Mouse (Mus musculus): Measurements from ENCODE around the gene Cfd. TPM values are rescaled to one million over a fixed set of nuclear protein-coding genes. Genes with fewer than 3 reads are reported as not detected.

Cfd gene
- not detected in 2 replicates for polyA plus RNA-seq (2014; fragmentation: Nextera tagmentation; extraction: Ambion mirVana)

GRCm38 (mm10) chr10:79890670-79891069 lies at the start of gene Cfd:
TSS of gene Cfd (plus strand) at chr10:79890853.
- Histone ChIP-seq H3K27ac (ENCODE audit: low read depth, low read length) (no peak within 1 kb of the TSS), H3K4me1 (ENCODE audit: control insufficient read depth, insufficient read depth, low read length) (no peaks in the 10 kb centered on the region), H3K27me3 (ENCODE audit: control insufficient read depth, insufficient read depth, low read length) (no peaks in the 10 kb centered on the region), H3K36me3 (ENCODE audit: control insufficient read depth, insufficient read depth, low read length) (peaks cover 7% of the 10 kb centered on the region; the same call in 1 of the 2 replicates), H3K4me3 (ENCODE audit: low read depth, low read length) (no peak within 1 kb of the TSS), H3K9ac (replicated peaks; ENCODE audit: low read depth, low read length) (no peak within 1 kb of the TSS), H3K4me2 (ENCODE audit: low read depth, low read length) (no peak within 1 kb of the TSS), H3K9me3 (ENCODE audit: control insufficient read depth, low read length) (no peaks in the 10 kb centered on the region)
- 37% methylated on average over 5 of the region's 5 CpGs for WGBS
- no peak for ATAC-seq (ENCODE audit: low read depth)

GRCm38 (mm10) chr10:79842322-79842721 lies 48.3 kb upstream of the Cfd start:
- no peak overlapping the region for H3K4me3 ChIP-seq (ENCODE audit: low read depth, low read length)
- peaks cover 15% of the 10 kb centered on the region for H3K4me1 ChIP-seq (ENCODE audit: control insufficient read depth, insufficient read depth, low read length)
- no peak for ATAC-seq (ENCODE audit: low read depth)
- no peaks in the 10 kb centered on the region for H3K27me3 ChIP-seq (ENCODE audit: control insufficient read depth, insufficient read depth, low read length)
- no peak overlapping the region for H3K4me2 ChIP-seq (ENCODE audit: low read depth, low read length)
- H3K36me3 ChIP-seq (ENCODE audit: control insufficient read depth, insufficient read depth, low read length): no peaks in the 10 kb centered on the region
- 67% methylated on average over 3 of the region's 3 CpGs for WGBS
- no peak overlapping the region for H3K27ac ChIP-seq (ENCODE audit: low read depth, low read length)
- H3K9me3 ChIP-seq (ENCODE audit: control insufficient read depth, low read length): no peaks in the 10 kb centered on the region
- 0 out of 2 replicates have a peak overlapping the region, but pooled peaks have one; percentile 4 for H3K9ac ChIP-seq (replicated peaks; ENCODE audit: low read depth, low read length)

- H3K9ac ChIP-seq (replicated peaks; ENCODE audit: low read depth, low read length): no peak overlapping the region
- no peak overlapping the region for H3K27ac ChIP-seq (ENCODE audit: low read depth, low read length)
- WGBS: 57% methylated on average over 6 of the region's 6 CpGs
- H3K36me3 ChIP-seq (ENCODE audit: control insufficient read depth, insufficient read depth, low read length): no peaks in the 10 kb centered on the region
- no peak overlapping the region for H3K4me3 ChIP-seq (ENCODE audit: low read depth, low read length)
- H3K4me2 ChIP-seq (ENCODE audit: low read depth, low read length): no peak overlapping the region
- ATAC-seq (ENCODE audit: low read depth): no peak
- no peaks in the 10 kb centered on the region for H3K9me3 ChIP-seq (ENCODE audit: control insufficient read depth, low read length)
- peaks cover 15% of the 10 kb centered on the region for H3K4me1 ChIP-seq (ENCODE audit: control insufficient read depth, insufficient read depth, low read length)
- H3K27me3 ChIP-seq (ENCODE audit: control insufficient read depth, insufficient read depth, low read length): no peaks in the 10 kb centered on the region
Measured at GRCm38 (mm10) chr10:79843476-79843875, 47.2 kb upstream of the Cfd start.

- peaks cover 10% of the 10 kb centered on the region for H3K4me1 ChIP-seq (ENCODE audit: control insufficient read depth, insufficient read depth, low read length)
- H3K4me3 ChIP-seq (ENCODE audit: low read depth, low read length): no peak overlapping the region
- no peak overlapping the region for H3K9ac ChIP-seq (replicated peaks; ENCODE audit: low read depth, low read length)
- no peak overlapping the region for H3K27ac ChIP-seq (ENCODE audit: low read depth, low read length)
- no peak overlapping the region for H3K4me2 ChIP-seq (ENCODE audit: low read depth, low read length)
- ATAC-seq (ENCODE audit: low read depth): no peak
- no peaks in the 10 kb centered on the region for H3K27me3 ChIP-seq (ENCODE audit: control insufficient read depth, insufficient read depth, low read length)
- WGBS: 51% methylated on average over 5 of the region's 5 CpGs
- H3K9me3 ChIP-seq (ENCODE audit: control insufficient read depth, low read length): no peaks in the 10 kb centered on the region
- no peaks in the 10 kb centered on the region for H3K36me3 ChIP-seq (ENCODE audit: control insufficient read depth, insufficient read depth, low read length)
Measured at GRCm38 (mm10) chr10:79846553-79846952, 44.1 kb upstream of the Cfd start.

GRCm38 (mm10) chr10:79849941-79850628 lies 40.6 kb upstream of the Cfd start:
- Histone ChIP-seq H3K4me1 (ENCODE audit: control insufficient read depth, insufficient read depth, low read length) (peaks cover 21% of the 10 kb centered on the region), H3K27me3 (ENCODE audit: control insufficient read depth, insufficient read depth, low read length) (no peaks in the 10 kb centered on the region), H3K4me2 (ENCODE audit: low read depth, low read length) (no peak overlapping the region), H3K9me3 (ENCODE audit: control insufficient read depth, low read length) (no peaks in the 10 kb centered on the region), H3K4me3 (ENCODE audit: low read depth, low read length) (no peak overlapping the region), H3K36me3 (ENCODE audit: control insufficient read depth, insufficient read depth, low read length) (no peaks in the 10 kb centered on the region), H3K27ac (ENCODE audit: low read depth, low read length) (no peak overlapping the region), H3K9ac (replicated peaks; ENCODE audit: low read depth, low read length) (no peak overlapping the region)
- no peak for ATAC-seq (ENCODE audit: low read depth)
- 87% methylated on average over 8 of the region's 8 CpGs for WGBS

GRCm38 (mm10) chr10:79851653-79852052 lies 39.0 kb upstream of the Cfd start:
- Histone ChIP-seq H3K4me2 (ENCODE audit: low read depth, low read length) (peak overlapping the region; percentile 95; the same call in 1 of the 2 replicates), H3K9ac (replicated peaks; ENCODE audit: low read depth, low read length) (no peak overlapping the region), H3K27ac (ENCODE audit: low read depth, low read length) (peak overlapping the region; percentile 99), H3K27me3 (ENCODE audit: control insufficient read depth, insufficient read depth, low read length) (no peaks in the 10 kb centered on the region), H3K4me1 (ENCODE audit: control insufficient read depth, insufficient read depth, low read length) (peaks cover 33% of the 10 kb centered on the region), H3K9me3 (ENCODE audit: control insufficient read depth, low read length) (no peaks in the 10 kb centered on the region), H3K4me3 (ENCODE audit: low read depth, low read length) (no peak overlapping the region), H3K36me3 (ENCODE audit: control insufficient read depth, insufficient read depth, low read length) (peaks cover 1% of the 10 kb centered on the region; the same call in 1 of the 2 replicates)
- WGBS: 68% methylated on average over 3 of the region's 3 CpGs
- ATAC-seq (ENCODE audit: low read depth): no peak

- H3K4me3 ChIP-seq (ENCODE audit: low read depth, low read length): no peak overlapping the region
- no peak for ATAC-seq (ENCODE audit: low read depth)
- peaks cover 3% of the 10 kb centered on the region; the same call in 1 of the 2 replicates for H3K36me3 ChIP-seq (ENCODE audit: control insufficient read depth, insufficient read depth, low read length)
- no peaks in the 10 kb centered on the region for H3K9me3 ChIP-seq (ENCODE audit: control insufficient read depth, low read length)
- peaks cover 39% of the 10 kb centered on the region for H3K4me1 ChIP-seq (ENCODE audit: control insufficient read depth, insufficient read depth, low read length)
- peak overlapping the region; percentile 95 for H3K4me2 ChIP-seq (ENCODE audit: low read depth, low read length)
- 54% methylated on average over 9 of the region's 9 CpGs for WGBS
- peak overlapping the region; percentile 99 for H3K27ac ChIP-seq (ENCODE audit: low read depth, low read length)
- peak overlapping the region; percentile 64 for H3K9ac ChIP-seq (replicated peaks; ENCODE audit: low read depth, low read length)
- no peaks in the 10 kb centered on the region for H3K27me3 ChIP-seq (ENCODE audit: control insufficient read depth, insufficient read depth, low read length)
Measured at GRCm38 (mm10) chr10:79852107-79852789, 38.4 kb upstream of the Cfd start.

- Histone ChIP-seq H3K27ac (ENCODE audit: low read depth, low read length) (peak overlapping the region; percentile 99), H3K4me2 (ENCODE audit: low read depth, low read length) (peak overlapping the region; percentile 95), H3K27me3 (ENCODE audit: control insufficient read depth, insufficient read depth, low read length) (no peaks in the 10 kb centered on the region), H3K9me3 (ENCODE audit: control insufficient read depth, low read length) (no peaks in the 10 kb centered on the region), H3K4me3 (ENCODE audit: low read depth, low read length) (peak overlapping the region; percentile 97), H3K9ac (replicated peaks; ENCODE audit: low read depth, low read length) (peak overlapping the region; percentile 64), H3K4me1 (ENCODE audit: control insufficient read depth, insufficient read depth, low read length) (peaks cover 45% of the 10 kb centered on the region), H3K36me3 (ENCODE audit: control insufficient read depth, insufficient read depth, low read length) (peaks cover 4% of the 10 kb centered on the region; the same call in 1 of the 2 replicates)
- no peak for ATAC-seq (ENCODE audit: low read depth)
- 22% methylated on average over 8 of the region's 8 CpGs for WGBS
Measured at GRCm38 (mm10) chr10:79852827-79853226, 37.8 kb upstream of the Cfd start.

- peak overlapping the region; percentile 64 for H3K9ac ChIP-seq (replicated peaks; ENCODE audit: low read depth, low read length)
- H3K4me3 ChIP-seq (ENCODE audit: low read depth, low read length): peak overlapping the region; percentile 97
- H3K36me3 ChIP-seq (ENCODE audit: control insufficient read depth, insufficient read depth, low read length): peaks cover 9% of the 10 kb centered on the region
- H3K9me3 ChIP-seq (ENCODE audit: control insufficient read depth, low read length): no peaks in the 10 kb centered on the region
- H3K4me1 ChIP-seq (ENCODE audit: control insufficient read depth, insufficient read depth, low read length): peaks cover 51% of the 10 kb centered on the region
- H3K27me3 ChIP-seq (ENCODE audit: control insufficient read depth, insufficient read depth, low read length): no peaks in the 10 kb centered on the region
- H3K27ac ChIP-seq (ENCODE audit: low read depth, low read length): peak overlapping the region; percentile 99
- WGBS: 0% methylated on average over 15 of the region's 15 CpGs
- peak; percentile 26 for ATAC-seq (ENCODE audit: low read depth)
- H3K4me2 ChIP-seq (ENCODE audit: low read depth, low read length): peak overlapping the region; percentile 95
Measured at GRCm38 (mm10) chr10:79853392-79853791, 37.3 kb upstream of the Cfd start.
